Mouse (Mus musculus): ENCODE measurements around the gene Hadhb. TPM values are rescaled to one million over a fixed set of nuclear protein-coding genes. Genes with fewer than 3 reads are reported as not detected.

Hadhb gene
- polyA plus RNA-seq, 2 experiments, result 60.7 to 123 TPM

GRCm38 (mm10) chr5:30222681-30223080, 67.6 kb downstream of the Hadhb start:
- 89% methylated on average over 8 of the region's 8 CpGs for WGBS (ENCODE audit: insufficient replicate concordance)
- Histone ChIP-seq H3K36me3 (replicated peaks; ENCODE audit: control insufficient read depth, insufficient read depth, low read depth) (no peaks in the 10 kb centered on the region), H3K4me2 (ENCODE audit: low read depth) (no peak overlapping the region), H3K9me3 (ENCODE audit: control insufficient read depth, low read length) (no peaks in the 10 kb centered on the region), H3K27me3 (ENCODE audit: control insufficient read depth, insufficient read depth, low read length) (no peaks in the 10 kb centered on the region), H3K4me1 (replicated peaks; ENCODE audit: control insufficient read depth in 2 of 2, insufficient read depth in 2 of 2, low read length in 1 of 2) (no peaks in the 10 kb centered on the region), H3K4me3 (ENCODE audit: insufficient read depth in 1 of 2, low read depth in 2 of 2, low read length in 2 of 2) (no peak overlapping the region), H3K27ac (no peak overlapping the region), H3K9ac (replicated peaks) (no peak overlapping the region)
- ATAC-seq (ENCODE audit: insufficient read depth) (no peak), DNase-seq (ENCODE audit: low read depth in 3 of 3, low spot score in 3 of 3) (no peak)
- no peak for TF ChIP-seq EP300 (IDR thresholded peaks at IDR 0.05; ENCODE audit: low read depth)

GRCm38 (mm10) chr5:30230901-30231300, 75.9 kb downstream of the Hadhb start:
- 59% methylated on average over 4 of the region's 4 CpGs for WGBS (ENCODE audit: insufficient replicate concordance)
- Histone ChIP-seq H3K9ac (replicated peaks) (no peak overlapping the region), H3K4me3 (ENCODE audit: insufficient read depth in 1 of 2, low read depth in 2 of 2, low read length in 2 of 2) (no peak overlapping the region), H3K9me3 (ENCODE audit: control insufficient read depth, low read length) (no peaks in the 10 kb centered on the region), H3K4me2 (ENCODE audit: low read depth) (no peak overlapping the region), H3K27ac (no peak overlapping the region), H3K36me3 (replicated peaks; ENCODE audit: control insufficient read depth, insufficient read depth, low read depth) (no peaks in the 10 kb centered on the region), H3K4me1 (replicated peaks; ENCODE audit: control insufficient read depth in 2 of 2, insufficient read depth in 2 of 2, low read length in 1 of 2) (peaks cover 15 to 24% of the 10 kb centered on the region in 2 experiments), H3K27me3 (ENCODE audit: control insufficient read depth, insufficient read depth, low read length) (no peaks in the 10 kb centered on the region)
- TF ChIP-seq EP300 (IDR thresholded peaks at IDR 0.05; ENCODE audit: low read depth) (no peak), CTCF (IDR thresholded peaks at IDR 0.05; ENCODE audit: low read depth) (peak; percentile 77)
- DNase-seq (ENCODE audit: low read depth in 3 of 3, low spot score in 3 of 3) (peak in 1 of 3 experiments; percentile 26), ATAC-seq (ENCODE audit: insufficient read depth) (no peak)

GRCm38 (mm10) chr5:30231891-30232270, 76.8 kb downstream of the Hadhb start:
- WGBS (ENCODE audit: insufficient replicate concordance), result 40% methylated on average over 16 of the region's 16 CpGs
- DNase-seq (ENCODE audit: low read depth in 3 of 3, low spot score in 3 of 3), result no peak
- ATAC-seq (ENCODE audit: insufficient read depth), result no peak

GRCm38 (mm10) chr5:30232271-30232971, 77.4 kb downstream of the Hadhb start, which contains the start of gene Selenoi:
Selenoi (plus strand) TSS chr5:30232581.
- peak within 1 kb of the TSS; percentile 55 for H3K27ac ChIP-seq
- ATAC-seq (ENCODE audit: insufficient read depth) (peak; percentile 98), DNase-seq (ENCODE audit: low read depth in 3 of 3, low spot score in 3 of 3) (peak; percentile 96 to 97 (median 97))
- H3K36me3 ChIP-seq (replicated peaks; ENCODE audit: control insufficient read depth, insufficient read depth, low read depth), result no peaks in the 10 kb centered on the region
- peak within 1 kb of the TSS; percentile 91 for H3K4me2 ChIP-seq (ENCODE audit: low read depth)
- peak within 1 kb of the TSS; percentile 77 for H3K9ac ChIP-seq (replicated peaks)
- H3K4me1 ChIP-seq (replicated peaks; ENCODE audit: control insufficient read depth in 2 of 2, insufficient read depth in 2 of 2, low read length in 1 of 2), result peaks cover 21 to 24% of the 10 kb centered on the region in 2 experiments
- H3K4me3 ChIP-seq (ENCODE audit: insufficient read depth in 1 of 2, low read depth in 2 of 2, low read length in 2 of 2), result peak within 1 kb of the TSS; percentile 69 to 82
- H3K27me3 ChIP-seq (ENCODE audit: control insufficient read depth, insufficient read depth, low read length), result no peaks in the 10 kb centered on the region
- no peaks in the 10 kb centered on the region for H3K9me3 ChIP-seq (ENCODE audit: control insufficient read depth, low read length)
- WGBS (ENCODE audit: insufficient replicate concordance), result 3% methylated on average over 64 of the region's 71 CpGs
- TF ChIP-seq EP300 (IDR thresholded peaks at IDR 0.05; ENCODE audit: low read depth) (no peak), CTCF (IDR thresholded peaks at IDR 0.05; ENCODE audit: low read depth) (0 out of 2 replicates have a peak, but pooled peaks have one; percentile 6)

More at GRCm38 (mm10) chr5:30231891-30232270, 76.8 kb downstream of the Hadhb start:
- H3K27ac ChIP-seq, result peak overlapping the region; percentile 42
- TF ChIP-seq EP300 (IDR thresholded peaks at IDR 0.05; ENCODE audit: low read depth) (no peak), CTCF (IDR thresholded peaks at IDR 0.05; ENCODE audit: low read depth) (no peak)
- H3K4me1 ChIP-seq (replicated peaks; ENCODE audit: control insufficient read depth in 2 of 2, insufficient read depth in 2 of 2, low read length in 1 of 2), result peaks cover 21 to 24% of the 10 kb centered on the region in 2 experiments
- peak overlapping the region; percentile 77 for H3K9ac ChIP-seq (replicated peaks)
- H3K36me3 ChIP-seq (replicated peaks; ENCODE audit: control insufficient read depth, insufficient read depth, low read depth), result no peaks in the 10 kb centered on the region
- H3K4me2 ChIP-seq (ENCODE audit: low read depth), result peak overlapping the region; percentile 79
- H3K4me3 ChIP-seq (ENCODE audit: insufficient read depth in 1 of 2, low read depth in 2 of 2, low read length in 2 of 2), result peak overlapping the region; percentile 69 to 82
- no peaks in the 10 kb centered on the region for H3K27me3 ChIP-seq (ENCODE audit: control insufficient read depth, insufficient read depth, low read length)
- H3K9me3 ChIP-seq (ENCODE audit: control insufficient read depth, low read length), result no peaks in the 10 kb centered on the region

GRCm38 (mm10) chr5:30233042-30233441, 78.0 kb downstream of the Hadhb start:
- H3K36me3 ChIP-seq (replicated peaks; ENCODE audit: control insufficient read depth, insufficient read depth, low read depth), result no peaks in the 10 kb centered on the region
- DNase-seq (ENCODE audit: low read depth in 3 of 3, low spot score in 3 of 3), result peak in 2 of 3 experiments; percentile 24 to 33
- TF ChIP-seq EP300 (IDR thresholded peaks at IDR 0.05; ENCODE audit: low read depth), result no peak
- TF ChIP-seq CTCF (IDR thresholded peaks at IDR 0.05; ENCODE audit: low read depth), result no peak
- peak overlapping the region; percentile 55 for H3K27ac ChIP-seq
- peak overlapping the region; percentile 77 for H3K9ac ChIP-seq (replicated peaks)
- no peak for ATAC-seq (ENCODE audit: insufficient read depth)
- H3K9me3 ChIP-seq (ENCODE audit: control insufficient read depth, low read length), result no peaks in the 10 kb centered on the region
- peaks cover 21 to 24% of the 10 kb centered on the region in 2 experiments for H3K4me1 ChIP-seq (replicated peaks; ENCODE audit: control insufficient read depth in 2 of 2, insufficient read depth in 2 of 2, low read length in 1 of 2)
- H3K4me3 ChIP-seq (ENCODE audit: insufficient read depth in 1 of 2, low read depth in 2 of 2, low read length in 2 of 2), result peak overlapping the region; percentile 69 to 78
- H3K27me3 ChIP-seq (ENCODE audit: control insufficient read depth, insufficient read depth, low read length), result no peaks in the 10 kb centered on the region
- peak overlapping the region; percentile 91 for H3K4me2 ChIP-seq (ENCODE audit: low read depth)
- 2% methylated on average over 15 of the region's 15 CpGs for WGBS (ENCODE audit: insufficient replicate concordance)

Data from liver, embryonic 14.5 days (tissue).